Mouse (Mus musculus) heart, postnatal 0 days (tissue): ENCODE data around the gene Vangl1. TPM values are rescaled to one million over a fixed set of nuclear protein-coding genes. Genes with fewer than 3 reads are reported as not detected.

Experiments used
- ATAC-seq: fragments of 200-750 bp; cut with Nextera tagmentation; 2 replicates; pipeline ENCODE4 v1.8.0; 2017; ENCODE audit warnings: low read depth, moderate number of reproducible peaks, moderate library complexity; ENCODE audit not compliant: insufficient read depth
- DNase-seq: peaks from one replicate; pipeline ENCODE4 v3.0.0-alpha.2; 2016; ENCODE audit warnings: low spot score
- H3K27ac ChIP-seq: fragments of 300-500 bp; sonication (generic); 2 replicates; pipeline ENCODE4 v1.5.1; 2014; ENCODE audit warnings: low read depth, mild to moderate bottlenecking
- H3K27me3 ChIP-seq: fragments of 300-500 bp; sonication (generic); 2 replicates; pipeline ENCODE4 v1.6.1; 2014; ENCODE audit warnings: low read length, mixed read lengths; ENCODE audit not compliant: control insufficient read depth, insufficient read depth
- H3K36me3 ChIP-seq: fragments of 300-500 bp; sonication (generic); replicated peaks from 2 replicates; pipeline ENCODE4 v1.6.1; 2014; ENCODE audit warnings: low read length, mixed read lengths; ENCODE audit not compliant: control insufficient read depth, insufficient read depth
- H3K4me1 ChIP-seq: fragments of 300-500 bp; sonication (generic); 2 replicates; pipeline ENCODE4 v1.6.1; 2014; ENCODE audit warnings: antibody characterized with exemption; ENCODE audit not compliant: control insufficient read depth, insufficient read depth
- H3K4me2 ChIP-seq: fragments of 300-500 bp; sonication (generic); 2 replicates; pipeline ENCODE4 v1.6.1; 2014; ENCODE audit warnings: low read depth, mild to moderate bottlenecking, low read length, moderate library complexity
- H3K4me3 ChIP-seq: fragments of 300-500 bp; sonication (generic); 2 replicates; pipeline ENCODE4 v1.5.1; 2014; ENCODE audit warnings: low read depth, low read length
- H3K9ac ChIP-seq: fragments of 300-500 bp; sonication (generic); replicated peaks from 2 replicates; pipeline ENCODE4 v1.6.1; 2014; ENCODE audit warnings: low read depth, low read length, mixed read lengths
- H3K9me3 ChIP-seq: fragments of 300-500 bp; sonication (generic); replicated peaks from 2 replicates; pipeline ENCODE4 v1.6.1; 2016; ENCODE audit warnings: low read length; ENCODE audit not compliant: control insufficient read depth
- CTCF ChIP-seq: IDR thresholded peaks from 2 replicates; pipeline ENCODE4 v1.5.1; 2016; ENCODE audit warnings: antibody characterized with exemption, control low read depth, low read depth
- EP300 ChIP-seq: IDR thresholded peaks from 2 replicates; pipeline ENCODE4 v1.6.1; 2016; ENCODE audit warnings: antibody characterized with exemption, low read depth
- WGBS: fragments of 180-500 bp; shearing (Covaris S2); extraction: QIAGEN DNeasy Blood & Tissue Kit; methylation state at CpG from one replicate; pipeline ENCODE4 v1.1.7; 2014; 5-methylcytosine and 5-hydroxymethylcytosine counted together
- polyA plus RNA-seq: library from polyadenylated mRNA; unstranded; fragments of >200 nt; fragmentation: Nextera tagmentation; extraction: Ambion mirVana; gene quantifications from 2 replicates; pipeline ENCODE4 v1.2.1, GENCODE M21; 2015
- total RNA-seq: library from RNA; depleted of rRNA; stranded (reverse); fragments of >200 nt; gene quantifications from 2 replicates; pipeline ENCODE4 v1.2.3, GENCODE M21; 2014; ENCODE audit warnings: low replicate concordance

Vangl1 gene
- total and polyA plus RNA-seq, 2 experiments from 2014 or later, result 12.4 to 37.5 TPM

- Histone ChIP-seq H3K4me3 (no peak overlapping the region), H3K4me1 (peaks cover 9% of the 10 kb centered on the region; the same call in 1 of the 2 replicates), H3K9me3 (no peaks in the 10 kb centered on the region), H3K36me3 (peaks cover 25% of the 10 kb centered on the region), H3K4me2 (no peak overlapping the region), H3K9ac (no peak overlapping the region), H3K27ac (no peak overlapping the region), H3K27me3 (no peaks in the 10 kb centered on the region)
- TF ChIP-seq EP300, result no peak
- no peak for TF ChIP-seq CTCF
- no peak for ATAC-seq
- 90% methylated on average over 4 of the region's 4 CpGs for WGBS
- DNase-seq, result no peak
These were observed 24.6 kb downstream of the Vangl1 start for GRCm38 (mm10) chr3:102179869-102180268.

- DNase-seq (no peak), ATAC-seq (no peak)
- Histone ChIP-seq H3K4me2 (no peak overlapping the region), H3K4me3 (no peak overlapping the region), H3K27ac (no peak overlapping the region), H3K9ac (no peak overlapping the region), H3K27me3 (no peaks in the 10 kb centered on the region), H3K36me3 (peaks cover 16% of the 10 kb centered on the region), H3K9me3 (no peaks in the 10 kb centered on the region), H3K4me1 (peaks cover 22% of the 10 kb centered on the region; the same call in 1 of the 2 replicates)
- 92% methylated on average over 12 of the region's 12 CpGs for WGBS
- TF ChIP-seq EP300, result no peak
- no peak for TF ChIP-seq CTCF
These were observed 26.5 kb downstream of the Vangl1 start for GRCm38 (mm10) chr3:102177837-102178615.

GRCm38 (mm10) chr3:102176116-102176515, 28.4 kb downstream of the Vangl1 start:
- Histone ChIP-seq H3K9me3 (no peaks in the 10 kb centered on the region), H3K4me1 (peaks cover 26% of the 10 kb centered on the region; the same call in 1 of the 2 replicates), H3K27me3 (no peaks in the 10 kb centered on the region), H3K4me2 (no peak overlapping the region), H3K27ac (no peak overlapping the region), H3K9ac (no peak overlapping the region), H3K4me3 (no peak overlapping the region), H3K36me3 (0 out of 2 replicates have a peak, but pooled peaks cover under 1% of the 10 kb centered on the region)
- TF ChIP-seq CTCF, result no peak
- no peak for TF ChIP-seq EP300
- no peak for DNase-seq
- 75% methylated on average over 5 of the region's 5 CpGs for WGBS
- no peak for ATAC-seq

- H3K27ac ChIP-seq, result no peak overlapping the region
- TF ChIP-seq EP300, result no peak
- TF ChIP-seq CTCF, result no peak
These were observed 28.8 kb downstream of the Vangl1 start for GRCm38 (mm10) chr3:102175701-102176100.

GRCm38 (mm10) chr3:102174118-102174865, 30.2 kb downstream of the Vangl1 start:
- TF ChIP-seq EP300 (no peak), CTCF (no peak)
- no peak overlapping the region for H3K4me3 ChIP-seq
- no peak overlapping the region for H3K4me2 ChIP-seq
- ATAC-seq (no peak; the same call in 1 of the 2 replicates), DNase-seq (peak; percentile 18)
- 16% methylated on average over 8 of the region's 8 CpGs for WGBS
- peak overlapping the region; percentile 1; the same call in 1 of the 2 replicates for H3K27ac ChIP-seq
- no peaks in the 10 kb centered on the region for H3K27me3 ChIP-seq
- H3K9ac ChIP-seq, result no peak overlapping the region
- no peaks in the 10 kb centered on the region for H3K36me3 ChIP-seq
- no peaks in the 10 kb centered on the region for H3K9me3 ChIP-seq
- peaks cover 32% of the 10 kb centered on the region for H3K4me1 ChIP-seq

More at GRCm38 (mm10) chr3:102175701-102176100, 28.8 kb downstream of the Vangl1 start:
- DNase-seq (no peak), ATAC-seq (no peak)
- Histone ChIP-seq H3K9me3 (no peaks in the 10 kb centered on the region), H3K27me3 (no peaks in the 10 kb centered on the region), H3K4me1 (peaks cover 27% of the 10 kb centered on the region), H3K9ac (no peak overlapping the region), H3K4me2 (no peak overlapping the region), H3K4me3 (no peak overlapping the region), H3K36me3 (no peaks in the 10 kb centered on the region)
- 93% methylated on average over 18 of the region's 18 CpGs for WGBS
